Comparison of ENCODE assay signal across 8 mouse cellular contexts in genomic region chr11:86757480-86758371, GRCm38 (mm10). TPM values are rescaled to one million over a fixed set of nuclear protein-coding genes. Genes with fewer than 3 reads are reported as not detected.
DNase-seq lines count a peak whose midpoint lies in the region; ATAC-seq and TF ChIP-seq lines count a peak whose summit lies in the region.

Gene Cltc (minus strand): TSS chr11:86757565.

- peak within 1 kb of the TSS; percentile 91 for H3ac ChIP-seq in C2C12 (ENCODE audit: control insufficient read depth, insufficient read length, low read depth)
- peak within 1 kb of the TSS; percentile 67 for H3ac ChIP-seq in myocyte (ENCODE audit: control insufficient read depth, insufficient read length)

- DNase-seq in brain, embryonic 14.5 days (ENCODE audit: low read depth) = peak; percentile 100
- DNase-seq in liver, adult 2 months (ENCODE audit: extremely low read depth, low read depth, low spot score) = peak; percentile 96
- DNase-seq in splenic B cell, adult 2 months (ENCODE audit: low read depth, low spot score) = peak; percentile 99

- WGBS in heart, embryonic 11.5 days (ENCODE audit: insufficient replicate concordance) = under 1% methylated on average over 70 of the region's 73 CpGs
- under 1% methylated on average over 72 of the region's 73 CpGs for WGBS in kidney, embryonic 16.5 days
- WGBS in liver, adult 2 months = under 1% methylated on average over 73 of the region's 73 CpGs

- H3K4me3 ChIP-seq in C2C12 (ENCODE audit: insufficient read depth, poor library complexity, severe bottlenecking) (peak within 1 kb of the TSS; percentile 100), myocyte (peak within 1 kb of the TSS; percentile 99)
- H3K4me3 ChIP-seq in erythroblast, embryonic 14.5 days (replicated peaks) = peak within 1 kb of the TSS; percentile 70
- H3K4me3 ChIP-seq in heart, embryonic 11.5 days (ENCODE audit: low read depth, low read length) = peak within 1 kb of the TSS; percentile 100
- H3K4me3 ChIP-seq in kidney, embryonic 16.5 days (ENCODE audit: low read length) = peak within 1 kb of the TSS; percentile 100
- peak within 1 kb of the TSS; percentile 85 for H3K4me3 ChIP-seq in liver, adult 2 months (ENCODE audit: insufficient read depth, low read depth, low read length)

- peak within 1 kb of the TSS; percentile 99 for H3K27ac ChIP-seq in heart, embryonic 11.5 days (ENCODE audit: low read depth, low read length)
- H3K27ac ChIP-seq in kidney, embryonic 16.5 days (ENCODE audit: low read length) = peak within 1 kb of the TSS; percentile 98
- peak within 1 kb of the TSS; percentile 91 for H3K27ac ChIP-seq in liver, adult 2 months (replicated peaks; ENCODE audit: insufficient read depth, low read depth, low read length)

- no peaks in the 10 kb centered on the region for H3K9me3 ChIP-seq in erythroblast, embryonic 14.5 days (ENCODE audit: control insufficient read depth, low read length)
- H3K9me3 ChIP-seq in heart, embryonic 11.5 days (replicated peaks; ENCODE audit: control insufficient read depth, low read length) = no peaks in the 10 kb centered on the region
- H3K9me3 ChIP-seq in kidney, embryonic 16.5 days (ENCODE audit: low read length) = no peaks in the 10 kb centered on the region

- peak within 1 kb of the TSS; percentile 99 for H3K9ac ChIP-seq in heart, embryonic 11.5 days (ENCODE audit: low read depth, low read length)
- H3K9ac ChIP-seq in kidney, embryonic 16.5 days (replicated peaks; ENCODE audit: low read length) = peak within 1 kb of the TSS; percentile 98
- peak within 1 kb of the TSS; percentile 89 for H3K9ac ChIP-seq in liver, adult 2 months (ENCODE audit: low read depth, low read length)

- no peaks in the 10 kb centered on the region for H3K27me3 ChIP-seq in C2C12 (ENCODE audit: control insufficient read depth, insufficient read depth, insufficient read length)
- no peaks in the 10 kb centered on the region for H3K27me3 ChIP-seq in erythroblast, embryonic 14.5 days (ENCODE audit: control insufficient read depth)
- H3K27me3 ChIP-seq in heart, embryonic 11.5 days (ENCODE audit: control insufficient read depth, insufficient read depth, low read length) = no peaks in the 10 kb centered on the region
- no peaks in the 10 kb centered on the region for H3K27me3 ChIP-seq in kidney, embryonic 16.5 days (ENCODE audit: insufficient read depth, low read length)
- H3K27me3 ChIP-seq in liver, adult 2 months (ENCODE audit: control insufficient read depth, insufficient read depth, low read length) = no peaks in the 10 kb centered on the region
- no peaks in the 10 kb centered on the region for H3K27me3 ChIP-seq in myocyte (ENCODE audit: control insufficient read depth, insufficient read depth, insufficient read length)
- H3K27me3 ChIP-seq in splenic B cell, adult 2 months (ENCODE audit: control insufficient read depth, insufficient read depth, low read length, poor library complexity, severe bottlenecking) = no peaks in the 10 kb centered on the region

- peaks cover 45% of the 10 kb centered on the region for H3K79me3 ChIP-seq in C2C12 (ENCODE audit: low read depth)

- peak; percentile 70 for TF ChIP-seq CTCF in C2C12 (IDR thresholded peaks at IDR 0.05; ENCODE audit: control insufficient read depth, insufficient read depth, insufficient read length)
- peak; percentile 38; the same call in 1 of the 2 replicates for TF ChIP-seq CTCF in brain, embryonic 14.5 days (IDR thresholded peaks at IDR 0.05; ENCODE audit: borderline replicate concordance, extremely low read depth, insufficient read depth, insufficient read length)
- peak; percentile 53; the same call in 1 of the 2 replicates for TF ChIP-seq CTCF in liver, adult 2 months (IDR thresholded peaks at IDR 0.05; ENCODE audit: low read depth, low read length)

- H3K4me2 ChIP-seq in heart, embryonic 11.5 days = peak within 1 kb of the TSS; percentile 92
- peak within 1 kb of the TSS; percentile 79 for H3K4me2 ChIP-seq in kidney, embryonic 16.5 days (replicated peaks; ENCODE audit: low read depth, low read length)
- peak within 1 kb of the TSS; percentile 90 for H3K4me2 ChIP-seq in myocyte (ENCODE audit: low read depth)

- H3K79me2 ChIP-seq in C2C12 (ENCODE audit: control insufficient read depth, insufficient read depth) = peaks cover 62% of the 10 kb centered on the region
- peaks cover 15% of the 10 kb centered on the region; the same call in 1 of the 2 replicates for H3K79me2 ChIP-seq in liver, adult 2 months (ENCODE audit: control insufficient read depth, insufficient read depth, low read length)
- peaks cover 45% of the 10 kb centered on the region for H3K79me2 ChIP-seq in myocyte (ENCODE audit: control insufficient read depth, insufficient read depth)

- H3K36me3 ChIP-seq in C2C12 (ENCODE audit: control insufficient read depth, insufficient read depth) = peaks cover 24% of the 10 kb centered on the region
- H3K36me3 ChIP-seq in erythroblast, embryonic 14.5 days (ENCODE audit: control insufficient read depth) = peaks cover 32% of the 10 kb centered on the region
- H3K36me3 ChIP-seq in heart, embryonic 11.5 days (ENCODE audit: control insufficient read depth, insufficient read depth, low read length) = peaks cover 2% of the 10 kb centered on the region; the same call in 1 of the 2 replicates
- H3K36me3 ChIP-seq in kidney, embryonic 16.5 days (ENCODE audit: insufficient read depth, low read length) = no peaks in the 10 kb centered on the region
- no peaks in the 10 kb centered on the region for H3K36me3 ChIP-seq in liver, adult 2 months (ENCODE audit: control insufficient read depth, insufficient read depth, low read length)
- no peaks in the 10 kb centered on the region for H3K36me3 ChIP-seq in myocyte (ENCODE audit: control insufficient read depth, insufficient read depth)
- no peaks in the 10 kb centered on the region for H3K36me3 ChIP-seq in splenic B cell, adult 2 months (ENCODE audit: control insufficient read depth, insufficient read depth, low read length, poor library complexity, severe bottlenecking)

- H3K4me1 ChIP-seq in erythroblast, embryonic 14.5 days (ENCODE audit: control insufficient read depth) = peaks cover 69% of the 10 kb centered on the region
- peaks cover 17% of the 10 kb centered on the region; the same call in 1 of the 2 replicates for H3K4me1 ChIP-seq in heart, embryonic 11.5 days (ENCODE audit: control insufficient read depth, insufficient read depth, low read length)
- peaks cover 29% of the 10 kb centered on the region for H3K4me1 ChIP-seq in kidney, embryonic 16.5 days (ENCODE audit: insufficient read depth, low read length)
- H3K4me1 ChIP-seq in liver, adult 2 months (ENCODE audit: control insufficient read depth, insufficient read depth, low read length) = peaks cover 10% of the 10 kb centered on the region

- ATAC-seq in heart, embryonic 11.5 days (replicated peaks; ENCODE audit: insufficient number of reproducible peaks, low FRiP score, low TSS enrichment) = peak; percentile 92
- ATAC-seq in kidney, embryonic 16.5 days (ENCODE audit: low FRiP score, low TSS enrichment) = peak; percentile 96

- TF ChIP-seq POLR2A in brain, embryonic 14.5 days (IDR thresholded peaks at IDR 0.05; ENCODE audit: borderline replicate concordance, extremely low read depth, insufficient read depth, insufficient read length, poor library complexity, severe bottlenecking) = peak; percentile 90
- TF ChIP-seq POLR2A in liver, adult 2 months (IDR thresholded peaks at IDR 0.05; ENCODE audit: extremely low read depth, insufficient read depth, low read length) = peak; percentile 91
- TF ChIP-seq POLR2A in myocyte (IDR thresholded peaks at IDR 0.05; ENCODE audit: insufficient read length, low read depth) = peak; percentile 90

TF ChIP-seq in C2C12, 6 proteins besides CTCF, POLR2A, EP300 and RAD21:
- TF ChIP-seq USF1 (IDR thresholded peaks at IDR 0.05; ENCODE audit: low read depth) = peak; percentile 94
- peak; percentile 91 for TF ChIP-seq MAX (IDR thresholded peaks at IDR 0.05)
- no peak for TF ChIP-seq CEBPB (IDR thresholded peaks at IDR 0.05; ENCODE audit: low read depth)
- peak; percentile 38 for TF ChIP-seq FOSL1 (IDR thresholded peaks at IDR 0.05; ENCODE audit: insufficient read depth, low read length, poor library complexity, severe bottlenecking)
- no peak for TF ChIP-seq MYOD1 (IDR thresholded peaks at IDR 0.05; ENCODE audit: control insufficient read depth, insufficient read length, low read depth)

TF ChIP-seq in myocyte, 11 proteins besides CTCF, POLR2A, EP300 and RAD21:
- TF ChIP-seq REST (IDR thresholded peaks at IDR 0.05; ENCODE audit: insufficient read depth, insufficient read length) (peak; percentile 32), MYOG (IDR thresholded peaks at IDR 0.05; ENCODE audit: control insufficient read depth in 1 of 3, insufficient read depth in 1 of 3, insufficient read length in 2 of 3, low read depth in 2 of 3) (peak in 2 of 3 experiments; percentile 64 to 65), CEBPB (IDR thresholded peaks at IDR 0.05; ENCODE audit: insufficient read depth, poor library complexity, severe bottlenecking) (0 out of 2 replicates have a peak, but pooled peaks have one; percentile 10), USF1 (IDR thresholded peaks at IDR 0.05; ENCODE audit: low read depth) (peak; percentile 98), E2F4 (IDR thresholded peaks at IDR 0.05; ENCODE audit: insufficient read depth) (peak; percentile 47), MYOD1 (IDR thresholded peaks at IDR 0.05; ENCODE audit: control insufficient read depth in 1 of 3, insufficient read length in 2 of 3, low read depth in 2 of 3) (peak in 1 of 3 experiments; percentile 23), MAX (IDR thresholded peaks at IDR 0.05; ENCODE audit: low read depth) (peak; percentile 24), TCF12 (IDR thresholded peaks at IDR 0.05; ENCODE audit: insufficient read depth, poor library complexity, severe bottlenecking) (no peak), TCF3 (IDR thresholded peaks at IDR 0.05; ENCODE audit: insufficient read length, low read depth) (no peak), SRF (IDR thresholded peaks at IDR 0.05; ENCODE audit: control insufficient read depth, insufficient read length, low read depth) (peak; percentile 80), POLR2AphosphoS2 (IDR thresholded peaks at IDR 0.05; ENCODE audit: insufficient read length, low read depth) (peak; percentile 94)
TF ChIP-seq in myocyte: peak in this region for 9.

RNA-seq across cellular contexts. Expression of gene Cltc, which starts in this region (rescaled TPM):
- 65.1 TPM for polyA plus RNA-seq in C2C12 (2012; fragmentation: generic; extraction: Trizol)
- polyA plus RNA-seq in brain, embryonic 14.5 days (2012; rRNA removed) = 134 and 191 TPM in 2 replicates
- 3.4 and 4.8 TPM in 2 replicates for polyA plus RNA-seq in erythroblast, embryonic 14.5 days (2012)
- polyA plus RNA-seq in heart, embryonic 11.5 days (2014; fragmentation: Nextera tagmentation; extraction: Ambion mirVana) = 186 and 228 TPM in 2 replicates
- 174 and 186 TPM in 2 replicates for polyA plus RNA-seq in kidney, embryonic 16.5 days (2015; fragmentation: Nextera tagmentation; extraction: Ambion mirVana)
- total RNA-seq in liver, adult 2 months (2014; rRNA removed) = 191 and 225 TPM in 2 replicates
- 43.8 and 49.9 TPM in 2 replicates for polyA plus RNA-seq in liver, adult 2 months (2012; rRNA removed)
- 86.1 TPM for polyA plus RNA-seq in myocyte (2012; fragmentation: generic; extraction: Trizol)

Comparison
In these comparisons a context has a peak if more than half of its experiments do, and no peak if none do; other contexts are left out.
1. Peak in every context shown above with its lines: DNase-seq, ATAC-seq, H3K4me3 ChIP-seq and H3K27ac ChIP-seq.